20 mouse cellular contexts compared by ENCODE assay signal in genomic region chr19:10062292-10062691, GRCm38 (mm10). TPM values are rescaled to one million over a fixed set of nuclear protein-coding genes. Genes with fewer than 3 reads are reported as not detected.
"Had no signal": no experiment of that assay in that cellular context is flagged by ENCODE, and none has a peak within 500 bp of the region (broad histone marks: within the 10 kb centered on the region; RNA-seq: fewer than 3 reads in every experiment).

No protein-coding gene starts in this region.

- ATAC-seq: liver, postnatal 0 days; midbrain, embryonic 13.5 days; midbrain, embryonic 15.5 days had no signal

- H3K9ac ChIP-seq: liver, embryonic 15.5 days; liver, postnatal 0 days; midbrain, embryonic 13.5 days; midbrain, embryonic 15.5 days; neural tube, embryonic 13.5 days; neural tube, embryonic 15.5 days had no signal

- H3K9me3 ChIP-seq: liver, embryonic 15.5 days; midbrain, embryonic 13.5 days; midbrain, embryonic 15.5 days; neural tube, embryonic 13.5 days; neural tube, embryonic 15.5 days had no signal

- H3K27me3 ChIP-seq: liver, embryonic 15.5 days; midbrain, embryonic 13.5 days; midbrain, embryonic 15.5 days; neural tube, embryonic 13.5 days; neural tube, embryonic 15.5 days had no signal

- H3K27ac ChIP-seq: macrophage; neural tube, embryonic 13.5 days; neural tube, embryonic 15.5 days had no signal

- DNase-seq: liver, postnatal 0 days; lung, adult 2 months; lung, postnatal 10 days; lung, postnatal 36 days; retina, postnatal 1 day; right cerebral cortex, adult 18-20 months; right cerebral cortex, postnatal 25 days; right cerebral cortex, postnatal 4 days; spleen, adult 18-20 months; thymus, adult 18-20 months; thymus, postnatal 14 days; thymus, postnatal 36 days had no signal

- H3K4me2 ChIP-seq: liver, embryonic 15.5 days; midbrain, embryonic 11.5 days; midbrain, embryonic 13.5 days; midbrain, embryonic 15.5 days; neural tube, embryonic 13.5 days; neural tube, embryonic 15.5 days had no signal

- H3K4me3 ChIP-seq: liver, embryonic 15.5 days; midbrain, embryonic 13.5 days; midbrain, embryonic 15.5 days; neural tube, embryonic 13.5 days; neural tube, embryonic 15.5 days had no signal

RNA-seq across cellular contexts. Expression of gene Fads3, which starts 20.9 kb away (rescaled TPM):
- total RNA-seq: monocyte, adult 5-6 weeks had no signal
